Comparison of ENCODE assay signal across 22 mouse cellular contexts in genomic region chr10:59743397-59743796, GRCm38 (mm10). TPM values are rescaled to one million over a fixed set of nuclear protein-coding genes. Genes with fewer than 3 reads are reported as not detected.
A peak's percentile ranks its signal among the peaks of the same experiment; 100 is the strongest.
DNase-seq lines count a peak whose midpoint lies in the region; ATAC-seq and TF ChIP-seq lines count a peak whose summit lies in the region.
"Had no signal": no experiment of that assay in that cellular context is flagged by ENCODE, and none has a peak within 500 bp of the region (broad histone marks: within the 10 kb centered on the region; RNA-seq: fewer than 3 reads in every experiment).

No protein-coding gene starts in this region.

- peaks cover 23% of the 10 kb centered on the region for H3K36me3 ChIP-seq in hindbrain, embryonic 13.5 days
- H3K36me3 ChIP-seq in hindbrain, embryonic 12.5 days: peaks cover 10% of the 10 kb centered on the region
- H3K36me3 ChIP-seq in hindbrain, embryonic 16.5 days (ENCODE audit: control insufficient read depth, insufficient read depth, low read length): 0 out of 2 replicates have a peak, but pooled peaks cover 3% of the 10 kb centered on the region
- no peaks in the 10 kb centered on the region; the same call in 1 of the 2 replicates for H3K36me3 ChIP-seq in hindbrain, postnatal 0 days (ENCODE audit: insufficient read depth, low read length)
- H3K36me3 ChIP-seq in neural tube, embryonic 15.5 days: no peaks in the 10 kb centered on the region
- peaks cover 32% of the 10 kb centered on the region for H3K36me3 ChIP-seq in kidney, embryonic 15.5 days

- no peaks in the 10 kb centered on the region; the same call in 1 of the 2 replicates for H3K4me1 ChIP-seq in hindbrain, embryonic 13.5 days (replicated peaks)
- H3K4me1 ChIP-seq in hindbrain, embryonic 12.5 days: no peaks in the 10 kb centered on the region
- no peaks in the 10 kb centered on the region for H3K4me1 ChIP-seq in hindbrain, embryonic 16.5 days (ENCODE audit: control insufficient read depth, insufficient read depth, low read depth, low read length)
- no peaks in the 10 kb centered on the region for H3K4me1 ChIP-seq in hindbrain, postnatal 0 days (ENCODE audit: insufficient read depth, low read length)
- peaks cover 12% of the 10 kb centered on the region; the same call in 1 of the 2 replicates for H3K4me1 ChIP-seq in neural tube, embryonic 15.5 days
- peaks cover 11% of the 10 kb centered on the region for H3K4me1 ChIP-seq in kidney, embryonic 15.5 days
- H3K4me1 ChIP-seq: forebrain, embryonic 15.5 days had no signal

- H3K4me3 ChIP-seq in hindbrain, embryonic 13.5 days: no peak overlapping the region
- H3K4me3 ChIP-seq in hindbrain, embryonic 12.5 days: no peak overlapping the region
- no peak overlapping the region for H3K4me3 ChIP-seq in hindbrain, embryonic 16.5 days (ENCODE audit: low read length)
- H3K4me3 ChIP-seq in hindbrain, postnatal 0 days (ENCODE audit: low read length): no peak overlapping the region
- no peak overlapping the region for H3K4me3 ChIP-seq in neural tube, embryonic 15.5 days (replicated peaks)
- H3K4me3 ChIP-seq in kidney, embryonic 15.5 days (replicated peaks): no peak overlapping the region
- H3K4me3 ChIP-seq: forebrain, embryonic 10.5 days; forebrain, embryonic 15.5 days; gastrocnemius, adult 2 months had no signal

- intact Hi-C loops in left cerebral cortex, postnatal 4 days (cut with DNase I): no loop called here

- no peak for DNase-seq in hindbrain, postnatal 0 days (ENCODE audit: low spot score)
- peak; percentile 48 for DNase-seq in brain, embryonic 14.5 days (ENCODE audit: low read depth)
- DNase-seq in left cerebral cortex, postnatal 4 days: no peak
- DNase-seq: adrenal gland, adult 8-10 months; adrenal gland, postnatal 25 days; cerebellum, adult 18-20 months; cerebellum, adult 9-10 months; cerebellum, postnatal 14 days; gastrocnemius, adult 2 months; gastrocnemius, postnatal 14 days; heart, adult 11 months had no signal

- 84% methylated on average over 12 of the region's 12 CpGs for WGBS in hindbrain, embryonic 13.5 days
- WGBS in hindbrain, embryonic 12.5 days: 92% methylated on average over 12 of the region's 12 CpGs
- 75% methylated on average over 12 of the region's 12 CpGs for WGBS in hindbrain, embryonic 16.5 days
- WGBS in hindbrain, postnatal 0 days: 81% methylated on average over 12 of the region's 12 CpGs
- WGBS in neural tube, embryonic 15.5 days: 53% methylated on average over 12 of the region's 12 CpGs
- 88% methylated on average over 12 of the region's 12 CpGs for WGBS in kidney, embryonic 15.5 days

- H3K4me2 ChIP-seq in hindbrain, embryonic 13.5 days: no peak overlapping the region
- H3K4me2 ChIP-seq in hindbrain, embryonic 12.5 days (replicated peaks): no peak overlapping the region
- H3K4me2 ChIP-seq in hindbrain, embryonic 16.5 days (ENCODE audit: low read length): no peak overlapping the region
- H3K4me2 ChIP-seq in hindbrain, postnatal 0 days (ENCODE audit: low read depth, low read length): no peak overlapping the region
- H3K4me2 ChIP-seq in neural tube, embryonic 15.5 days: no peak overlapping the region
- no peak overlapping the region for H3K4me2 ChIP-seq in kidney, embryonic 15.5 days
- H3K4me2 ChIP-seq: forebrain, embryonic 15.5 days; heart, embryonic 11.5 days had no signal

- H3K27me3 ChIP-seq in hindbrain, embryonic 13.5 days: no peaks in the 10 kb centered on the region
- H3K27me3 ChIP-seq in hindbrain, embryonic 12.5 days: no peaks in the 10 kb centered on the region
- no peaks in the 10 kb centered on the region for H3K27me3 ChIP-seq in hindbrain, embryonic 16.5 days (replicated peaks; ENCODE audit: control insufficient read depth, insufficient read depth, low read length)
- no peaks in the 10 kb centered on the region for H3K27me3 ChIP-seq in hindbrain, postnatal 0 days (ENCODE audit: insufficient read depth, low read length)
- H3K27me3 ChIP-seq in neural tube, embryonic 15.5 days (replicated peaks): no peaks in the 10 kb centered on the region
- no peaks in the 10 kb centered on the region for H3K27me3 ChIP-seq in kidney, embryonic 15.5 days
- H3K27me3 ChIP-seq: forebrain, embryonic 15.5 days had no signal

- no peak for TF ChIP-seq POLR2A in brain, embryonic 14.5 days (IDR thresholded peaks at IDR 0.05; ENCODE audit: borderline replicate concordance, extremely low read depth, insufficient read depth, insufficient read length, poor library complexity, severe bottlenecking)

- no peak for TF ChIP-seq CTCF in hindbrain, postnatal 0 days (IDR thresholded peaks at IDR 0.05; ENCODE audit: low read depth)
- TF ChIP-seq CTCF in brain, embryonic 14.5 days (IDR thresholded peaks at IDR 0.05; ENCODE audit: borderline replicate concordance, extremely low read depth, insufficient read depth, insufficient read length): no peak

- no peaks in the 10 kb centered on the region for H3K9me3 ChIP-seq in hindbrain, embryonic 13.5 days
- H3K9me3 ChIP-seq in hindbrain, embryonic 12.5 days (replicated peaks): no peaks in the 10 kb centered on the region
- H3K9me3 ChIP-seq in hindbrain, embryonic 16.5 days (ENCODE audit: control insufficient read depth, low read length): no peaks in the 10 kb centered on the region
- no peaks in the 10 kb centered on the region for H3K9me3 ChIP-seq in hindbrain, postnatal 0 days (ENCODE audit: low read length)
- no peaks in the 10 kb centered on the region for H3K9me3 ChIP-seq in neural tube, embryonic 15.5 days (replicated peaks)
- no peaks in the 10 kb centered on the region for H3K9me3 ChIP-seq in kidney, embryonic 15.5 days (replicated peaks)
- H3K9me3 ChIP-seq: forebrain, embryonic 10.5 days; forebrain, embryonic 15.5 days had no signal

- H3K9ac ChIP-seq in hindbrain, embryonic 13.5 days: no peak overlapping the region
- no peak overlapping the region for H3K9ac ChIP-seq in hindbrain, embryonic 12.5 days
- H3K9ac ChIP-seq in hindbrain, embryonic 16.5 days (ENCODE audit: low read depth, low read length): no peak overlapping the region
- no peak overlapping the region for H3K9ac ChIP-seq in hindbrain, postnatal 0 days (replicated peaks; ENCODE audit: low read length)
- no peak overlapping the region for H3K9ac ChIP-seq in neural tube, embryonic 15.5 days (replicated peaks)
- H3K9ac ChIP-seq in kidney, embryonic 15.5 days: no peak overlapping the region
- H3K9ac ChIP-seq: forebrain, embryonic 15.5 days had no signal

- peak overlapping the region; percentile 44 for H3K27ac ChIP-seq in hindbrain, embryonic 13.5 days
- no peak overlapping the region for H3K27ac ChIP-seq in hindbrain, embryonic 12.5 days
- no peak overlapping the region for H3K27ac ChIP-seq in hindbrain, embryonic 16.5 days (ENCODE audit: low read depth, low read length)
- H3K27ac ChIP-seq in hindbrain, postnatal 0 days: no peak overlapping the region
- peak overlapping the region; percentile 75 for H3K27ac ChIP-seq in neural tube, embryonic 15.5 days (replicated peaks)
- no peak overlapping the region for H3K27ac ChIP-seq in kidney, embryonic 15.5 days
- H3K27ac ChIP-seq: forebrain, embryonic 10.5 days; forebrain, embryonic 15.5 days; gastrocnemius, adult 2 months had no signal

- ATAC-seq in hindbrain, embryonic 13.5 days (ENCODE audit: low FRiP score): no peak
- ATAC-seq in hindbrain, embryonic 12.5 days (ENCODE audit: low FRiP score): no peak
- peak; percentile 70; the same call in 1 of the 2 replicates for ATAC-seq in hindbrain, embryonic 16.5 days
- no peak for ATAC-seq in hindbrain, postnatal 0 days
- ATAC-seq in neural tube, embryonic 15.5 days (ENCODE audit: low FRiP score): peak; percentile 88
- no peak for ATAC-seq in kidney, embryonic 15.5 days (replicated peaks; ENCODE audit: low FRiP score)
- ATAC-seq: activated CD4-positive, CD25-positive, alpha-beta regulatory T cell, adult 4 months; CD4-positive, CD25-positive, alpha-beta regulatory T cell, adult 4 months; forebrain, embryonic 15.5 days; inflammation-experienced regulatory T-cells, adult 6 months had no signal

RNA-seq across cellular contexts. Expression of gene Micu1, which starts 41.1 kb away (rescaled TPM):
- polyA plus RNA-seq in hindbrain, embryonic 13.5 days (2015; fragmentation: Nextera tagmentation; extraction: Ambion mirVana): 73.3 and 78.0 TPM in 2 replicates
- polyA plus RNA-seq in hindbrain, embryonic 12.5 days (2016; fragmentation: Nextera tagmentation; extraction: Ambion mirVana): 75.8 and 78.1 TPM in 2 replicates
- 85.0 and 87.1 TPM in 2 replicates for polyA plus RNA-seq in hindbrain, embryonic 16.5 days (2015; fragmentation: Nextera tagmentation; extraction: Ambion mirVana)
- total RNA-seq in hindbrain, postnatal 0 days (2014; rRNA removed): 67.5 and 73.4 TPM in 2 replicates
- polyA plus RNA-seq in hindbrain, postnatal 0 days (2015; fragmentation: Nextera tagmentation; extraction: Ambion mirVana): 74.9 and 75.2 TPM in 2 replicates
- 73.8 and 77.8 TPM in 2 replicates for polyA plus RNA-seq in brain, embryonic 14.5 days (2012; rRNA removed)
- polyA plus RNA-seq in neural tube, embryonic 15.5 days (2015; fragmentation: Nextera tagmentation; extraction: Ambion mirVana): 88.2 and 92.6 TPM in 2 replicates
- 10 to 100 TPM; 59.2 to 62.6 TPM for total RNA-seq in left cerebral cortex, postnatal 4 days (2021)
- polyA plus RNA-seq in kidney, embryonic 15.5 days (2015; fragmentation: Nextera tagmentation; extraction: Ambion mirVana): 78.1 and 83.8 TPM in 2 replicates

Comparison
In these comparisons a context has a peak if more than half of its experiments do, and no peak if none do; other contexts are left out.
1. ATAC-seq: peak in hindbrain, embryonic 16.5 days (single experiment) and neural tube, embryonic 15.5 days (single experiment); none in hindbrain, embryonic 13.5 days (single experiment), hindbrain, embryonic 12.5 days (single experiment), hindbrain, postnatal 0 days (single experiment) and kidney, embryonic 15.5 days (single experiment).
2. H3K27ac ChIP-seq: peak in hindbrain, embryonic 13.5 days (single experiment) and neural tube, embryonic 15.5 days (single experiment); none in hindbrain, embryonic 12.5 days (single experiment), hindbrain, embryonic 16.5 days (single experiment), hindbrain, postnatal 0 days (single experiment) and kidney, embryonic 15.5 days (single experiment).